Mouse (Mus musculus): ENCODE data around the gene Srd5a2. TPM values are rescaled to one million over a fixed set of nuclear protein-coding genes. Genes with fewer than 3 reads are reported as not detected.

The Srd5a2 gene
- polyA plus RNA-seq, 1 experiment, result not detected

GRCm38 (mm10) chr17:74043754-74044153 is 4.0 kb downstream of the Srd5a2 start:
- no peak for TF ChIP-seq POLR2A (IDR thresholded peaks at IDR 0.05; ENCODE audit: borderline replicate concordance, extremely low read depth, low read depth, low read length)
- no peak for TF ChIP-seq CTCF (IDR thresholded peaks at IDR 0.05; ENCODE audit: insufficient read depth, low read length)
- Histone ChIP-seq H3K4me1 (ENCODE audit: control insufficient read depth, insufficient read depth, low read length) (peaks cover 3% of the 10 kb centered on the region; the same call in 1 of the 2 replicates), H3K4me3 (replicated peaks; ENCODE audit: extremely low read depth, low read depth, low read length) (no peak overlapping the region)
- 60% methylated on average over 4 of the region's 4 CpGs for WGBS
- DNase-seq, result no peak

- no peak overlapping the region for H3K4me3 ChIP-seq (replicated peaks; ENCODE audit: extremely low read depth, low read depth, low read length)
- WGBS, result 38% methylated on average over 8 of the region's 8 CpGs
- DNase-seq, result peak; percentile 83
- H3K4me1 ChIP-seq (ENCODE audit: control insufficient read depth, insufficient read depth, low read length), result no peaks in the 10 kb centered on the region
- TF ChIP-seq CTCF (IDR thresholded peaks at IDR 0.05; ENCODE audit: insufficient read depth, low read length) (peak; percentile 99), POLR2A (IDR thresholded peaks at IDR 0.05; ENCODE audit: borderline replicate concordance, extremely low read depth, low read depth, low read length) (no peak)
These were observed 27.1 kb downstream of the Srd5a2 start for GRCm38 (mm10) chr17:74020526-74021203.

GRCm38 (mm10) chr17:74018281-74018680 is 29.4 kb downstream of the Srd5a2 start:
- H3K4me3 ChIP-seq (replicated peaks; ENCODE audit: extremely low read depth, low read depth, low read length), result no peak overlapping the region
- DNase-seq, result no peak
- no peaks in the 10 kb centered on the region for H3K4me1 ChIP-seq (ENCODE audit: control insufficient read depth, insufficient read depth, low read length)
- WGBS, result 79% methylated on average over 4 of the region's 4 CpGs
- no peak for TF ChIP-seq CTCF (IDR thresholded peaks at IDR 0.05; ENCODE audit: insufficient read depth, low read length)
- TF ChIP-seq POLR2A (IDR thresholded peaks at IDR 0.05; ENCODE audit: borderline replicate concordance, extremely low read depth, low read depth, low read length), result no peak

GRCm38 (mm10) chr17:74017649-74018048 is 30.1 kb downstream of the Srd5a2 start:
- TF ChIP-seq POLR2A (IDR thresholded peaks at IDR 0.05; ENCODE audit: borderline replicate concordance, extremely low read depth, low read depth, low read length), result no peak
- TF ChIP-seq CTCF (IDR thresholded peaks at IDR 0.05; ENCODE audit: insufficient read depth, low read length), result no peak
- no peak for DNase-seq
- Histone ChIP-seq H3K4me3 (replicated peaks; ENCODE audit: extremely low read depth, low read depth, low read length) (no peak overlapping the region), H3K4me1 (ENCODE audit: control insufficient read depth, insufficient read depth, low read length) (no peaks in the 10 kb centered on the region)
- 95% methylated on average over 1 of the region's 1 CpGs for WGBS

- 76% methylated on average over 6 of the region's 6 CpGs for WGBS
- TF ChIP-seq POLR2A (IDR thresholded peaks at IDR 0.05; ENCODE audit: borderline replicate concordance, extremely low read depth, low read depth, low read length) (no peak), CTCF (IDR thresholded peaks at IDR 0.05; ENCODE audit: insufficient read depth, low read length) (no peak)
- no peak overlapping the region for H3K4me3 ChIP-seq (replicated peaks; ENCODE audit: extremely low read depth, low read depth, low read length)
- DNase-seq, result no peak
- H3K4me1 ChIP-seq (ENCODE audit: control insufficient read depth, insufficient read depth, low read length), result no peaks in the 10 kb centered on the region
These were observed 32.6 kb downstream of the Srd5a2 start for GRCm38 (mm10) chr17:74015128-74015527.

- TF ChIP-seq CTCF (IDR thresholded peaks at IDR 0.05; ENCODE audit: insufficient read depth, low read length) (no peak), POLR2A (IDR thresholded peaks at IDR 0.05; ENCODE audit: borderline replicate concordance, extremely low read depth, low read depth, low read length) (no peak)
- no peak for DNase-seq
- Histone ChIP-seq H3K4me3 (replicated peaks; ENCODE audit: extremely low read depth, low read depth, low read length) (no peak overlapping the region), H3K4me1 (ENCODE audit: control insufficient read depth, insufficient read depth, low read length) (no peaks in the 10 kb centered on the region)
- 68% methylated on average over 4 of the region's 4 CpGs for WGBS
These were observed 39.0 kb downstream of the Srd5a2 start for GRCm38 (mm10) chr17:74008680-74009079.

- TF ChIP-seq POLR2A (IDR thresholded peaks at IDR 0.05; ENCODE audit: borderline replicate concordance, extremely low read depth, low read depth, low read length), result no peak
- no peak for TF ChIP-seq CTCF (IDR thresholded peaks at IDR 0.05; ENCODE audit: insufficient read depth, low read length)
- no peak overlapping the region for H3K4me3 ChIP-seq (replicated peaks; ENCODE audit: extremely low read depth, low read depth, low read length)
- whole genome bisulfite sequencing, result 72% methylated on average over 8 of the region's 8 CpGs
- no peak for DNase-seq
- no peaks in the 10 kb centered on the region for H3K4me1 ChIP-seq (ENCODE audit: control insufficient read depth, insufficient read depth, low read length)
These were observed 40.7 kb downstream of the Srd5a2 start for GRCm38 (mm10) chr17:74007001-74007400.

GRCm38 (mm10) chr17:74002396-74002795 is 45.3 kb downstream of the Srd5a2 start:
- TF ChIP-seq POLR2A (IDR thresholded peaks at IDR 0.05; ENCODE audit: borderline replicate concordance, extremely low read depth, low read depth, low read length) (no peak), CTCF (IDR thresholded peaks at IDR 0.05; ENCODE audit: insufficient read depth, low read length) (no peak)
- WGBS, result 77% methylated on average over 2 of the region's 2 CpGs
- Histone ChIP-seq H3K4me1 (ENCODE audit: control insufficient read depth, insufficient read depth, low read length) (no peaks in the 10 kb centered on the region), H3K4me3 (replicated peaks; ENCODE audit: extremely low read depth, low read depth, low read length) (no peak overlapping the region)
- DNase-seq, result no peak

- no peak for DNase-seq
- H3K4me1 ChIP-seq (ENCODE audit: control insufficient read depth, insufficient read depth, low read length), result no peaks in the 10 kb centered on the region
- TF ChIP-seq POLR2A (IDR thresholded peaks at IDR 0.05; ENCODE audit: borderline replicate concordance, extremely low read depth, low read depth, low read length) (no peak), CTCF (IDR thresholded peaks at IDR 0.05; ENCODE audit: insufficient read depth, low read length) (no peak)
- H3K4me3 ChIP-seq (replicated peaks; ENCODE audit: extremely low read depth, low read depth, low read length), result no peak overlapping the region
- 74% methylated on average over 13 of the region's 13 CpGs for WGBS
These were observed 51.6 kb downstream of the Srd5a2 start for GRCm38 (mm10) chr17:73995907-73996645.

GRCm38 (mm10) chr17:73991264-73991663 is 56.5 kb downstream of the Srd5a2 start:
- WGBS, result 89% methylated on average over 4 of the region's 4 CpGs
- no peak for DNase-seq
- Histone ChIP-seq H3K4me1 (ENCODE audit: control insufficient read depth, insufficient read depth, low read length) (no peaks in the 10 kb centered on the region; the same call in 1 of the 2 replicates), H3K4me3 (replicated peaks; ENCODE audit: extremely low read depth, low read depth, low read length) (no peak overlapping the region)
- TF ChIP-seq POLR2A (IDR thresholded peaks at IDR 0.05; ENCODE audit: borderline replicate concordance, extremely low read depth, low read depth, low read length) (no peak), CTCF (IDR thresholded peaks at IDR 0.05; ENCODE audit: insufficient read depth, low read length) (no peak)

Data from lung, adult 2 months (tissue).